Mouse (Mus musculus): ENCODE data around the gene Tom1l1. TPM values are rescaled to one million over a fixed set of nuclear protein-coding genes. Genes with fewer than 3 reads are reported as not detected.

Gene Tom1l1
- polyA plus RNA-seq, 1 experiment from 2014 or later, result 17.6 TPM

DNA sequence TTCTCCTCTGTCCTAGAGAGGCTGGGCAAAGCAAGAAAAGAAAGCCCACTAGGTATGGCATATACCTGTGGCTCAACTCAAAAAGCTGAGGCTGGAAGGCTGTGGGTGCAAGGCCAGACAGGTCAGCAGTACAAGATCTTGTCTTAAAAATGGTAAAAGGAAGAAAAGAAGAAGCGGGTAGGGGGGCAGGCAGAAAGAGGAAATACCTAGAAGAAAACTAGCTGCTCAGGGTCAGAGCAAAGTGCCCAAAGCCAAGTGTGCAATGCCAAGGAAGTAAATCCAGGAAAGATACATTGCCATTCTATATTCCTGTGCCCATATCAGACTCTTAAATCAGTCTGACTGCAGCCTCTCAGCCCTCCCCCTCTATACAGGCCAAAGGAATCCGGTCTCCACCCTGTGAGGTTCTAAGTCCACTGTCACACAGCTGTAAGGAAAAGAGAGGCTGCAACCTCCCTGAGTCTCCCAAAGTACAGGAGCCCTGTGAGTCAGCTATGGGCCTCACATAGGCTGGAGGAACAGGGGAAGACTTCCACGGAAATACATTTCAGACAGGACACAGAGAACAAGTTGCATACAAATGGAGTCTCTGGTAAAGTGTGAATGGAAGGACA is 21.9 kb downstream of the Tom1l1 start:
- Histone ChIP-seq H3K27ac (no peak overlapping the region), H3K27me3 (no peaks in the 10 kb centered on the region), H3K4me3 (no peak overlapping the region), H3K9ac (no peak overlapping the region), H3K4me2 (no peak overlapping the region), H3K4me1 (replicated peaks) (peaks cover 29% of the 10 kb centered on the region), H3K9me3 (no peaks in the 10 kb centered on the region), H3K36me3 (peaks cover 6% of the 10 kb centered on the region; the same call in 1 of the 2 replicates)
- no peak for ATAC-seq (ENCODE audit: low FRiP score)
- 59% methylated on average over 3 of the region's 3 CpGs for WGBS

DNA sequence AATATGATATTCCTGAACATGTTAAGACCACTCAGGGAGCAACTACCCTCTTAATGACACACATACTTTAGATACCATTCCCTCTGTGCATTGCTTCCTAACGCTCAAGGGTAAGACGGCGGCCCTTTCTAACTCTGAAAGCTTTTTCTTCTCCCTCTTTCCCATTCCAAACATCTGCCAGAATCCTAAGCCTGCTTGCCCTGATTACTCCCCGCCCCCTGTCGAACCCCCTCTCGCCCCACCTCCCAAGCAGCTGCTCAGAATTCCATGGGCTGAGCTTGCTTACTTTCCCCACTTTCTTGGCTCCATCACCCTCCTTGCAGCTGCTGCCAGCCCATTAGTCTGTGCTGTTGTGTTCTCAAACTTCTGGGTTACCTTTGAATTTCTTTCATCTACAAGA is 23.0 kb downstream of the Tom1l1 start:
- ATAC-seq (ENCODE audit: low FRiP score), result no peak
- H3K36me3 ChIP-seq, result peaks cover 6% of the 10 kb centered on the region; the same call in 1 of the 2 replicates
- H3K4me3 ChIP-seq, result no peak overlapping the region
- H3K4me2 ChIP-seq, result no peak overlapping the region
- H3K27me3 ChIP-seq, result no peaks in the 10 kb centered on the region
- H3K9ac ChIP-seq, result no peak overlapping the region
- H3K9me3 ChIP-seq, result no peaks in the 10 kb centered on the region
- no peak overlapping the region for H3K27ac ChIP-seq
- H3K4me1 ChIP-seq (replicated peaks), result peaks cover 29% of the 10 kb centered on the region
- WGBS, result 15% methylated on average over 6 of the region's 6 CpGs

DNA sequence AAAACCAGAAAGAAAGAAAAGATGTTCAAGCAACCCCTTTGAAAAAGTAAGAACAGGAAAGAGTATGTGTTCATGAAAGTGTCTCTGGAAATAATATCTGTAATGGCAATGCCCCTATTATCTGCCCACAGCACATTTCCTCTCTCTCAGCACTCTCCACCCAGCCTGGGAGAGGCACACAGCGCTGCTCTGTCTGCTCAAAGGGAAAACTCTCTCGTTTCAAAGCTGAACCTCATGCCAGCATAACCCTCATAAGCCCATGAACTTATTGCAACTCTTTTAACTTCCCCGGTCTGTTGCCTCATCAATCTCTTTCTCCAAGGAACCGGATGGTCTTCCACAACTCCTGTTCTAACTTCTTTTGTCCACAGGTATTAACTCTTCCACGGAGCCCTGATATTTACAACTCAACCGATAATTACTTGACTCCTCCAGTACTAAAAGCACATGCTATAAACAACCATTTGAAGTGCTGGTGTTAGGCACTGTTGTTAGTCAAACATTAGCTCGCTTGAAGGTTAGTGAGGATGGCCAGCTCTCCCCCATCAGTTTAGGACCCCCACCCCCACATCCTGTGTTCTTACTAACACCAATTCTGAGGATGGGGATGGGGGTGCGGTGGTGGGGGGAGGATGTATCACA is 23.7 kb downstream of the Tom1l1 start:
- Histone ChIP-seq H3K4me3 (no peak overlapping the region), H3K9ac (no peak overlapping the region), H3K4me1 (replicated peaks) (peaks cover 29% of the 10 kb centered on the region), H3K9me3 (no peaks in the 10 kb centered on the region), H3K27me3 (no peaks in the 10 kb centered on the region), H3K36me3 (peaks cover under 1% of the 10 kb centered on the region; the same call in 1 of the 2 replicates), H3K27ac (0 out of 2 replicates have a peak overlapping the region, but pooled peaks have one; percentile 20), H3K4me2 (no peak overlapping the region)
- ATAC-seq (ENCODE audit: low FRiP score), result no peak
- 28% methylated on average over 8 of the region's 8 CpGs for WGBS

DNA sequence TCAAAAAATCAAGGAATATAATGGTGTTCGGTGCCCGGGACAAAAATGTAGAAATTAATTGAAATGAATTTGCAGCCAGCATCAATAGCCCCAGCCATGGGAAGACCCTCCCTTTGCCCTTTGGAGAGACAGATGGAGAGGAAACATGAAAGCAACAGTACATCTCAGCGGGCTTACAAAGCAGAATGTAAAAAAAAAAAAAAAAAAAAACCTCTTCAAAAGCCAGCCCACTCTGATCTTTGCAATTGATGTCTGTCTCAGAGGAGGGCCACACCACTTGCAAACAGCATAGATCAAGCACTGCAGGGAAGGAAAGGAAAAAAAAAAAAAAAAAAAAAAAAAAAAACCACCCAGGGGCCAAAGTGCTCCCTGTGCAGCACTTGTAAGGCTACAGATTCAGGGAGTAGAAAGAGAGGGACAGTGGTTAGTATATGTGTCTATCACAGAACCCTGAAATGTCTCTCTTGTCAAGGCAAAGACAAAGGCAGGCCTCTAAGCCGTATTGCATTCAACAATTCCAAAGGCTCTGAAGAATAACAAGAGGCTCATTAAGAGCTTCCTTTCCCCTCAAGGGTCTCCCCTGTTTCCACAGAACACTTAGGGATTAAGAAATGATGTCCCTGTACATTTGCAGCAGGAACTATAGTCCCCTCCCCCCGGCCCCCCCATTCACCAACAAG is 24.4 kb downstream of the Tom1l1 start:
- H3K27ac ChIP-seq, result peak overlapping the region; percentile 23; the same call in 1 of the 2 replicates
- H3K4me3 ChIP-seq, result no peak overlapping the region
- no peak overlapping the region for H3K9ac ChIP-seq
- no peaks in the 10 kb centered on the region; the same call in 1 of the 2 replicates for H3K36me3 ChIP-seq
- H3K9me3 ChIP-seq, result no peaks in the 10 kb centered on the region
- WGBS, result 25% methylated on average over 5 of the region's 5 CpGs
- H3K4me1 ChIP-seq (replicated peaks), result peaks cover 29% of the 10 kb centered on the region
- H3K4me2 ChIP-seq, result no peak overlapping the region
- ATAC-seq (ENCODE audit: low FRiP score), result no peak
- H3K27me3 ChIP-seq, result no peaks in the 10 kb centered on the region

DNA sequence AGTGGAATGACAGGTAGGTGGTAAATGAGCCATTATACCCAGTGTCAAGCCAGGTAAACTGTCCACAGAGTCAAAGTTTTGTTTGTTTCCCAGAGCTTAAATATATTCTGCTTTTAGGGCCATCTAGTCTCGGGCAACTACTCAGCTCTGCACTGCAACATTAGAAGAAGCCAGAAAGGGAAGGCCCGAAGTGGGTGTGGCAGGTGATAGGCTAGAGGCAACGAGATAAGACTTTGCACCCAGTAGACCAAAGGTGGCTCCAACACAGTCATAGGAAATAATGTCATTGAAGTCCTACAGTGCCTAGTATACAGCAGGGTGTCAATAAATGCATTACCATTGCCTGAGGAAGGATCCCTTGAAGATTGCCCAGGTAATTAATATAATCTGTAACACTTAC is 25.1 kb downstream of the Tom1l1 start:
- 88% methylated on average over 3 of the region's 3 CpGs for WGBS
- Histone ChIP-seq H3K9me3 (no peaks in the 10 kb centered on the region), H3K27me3 (no peaks in the 10 kb centered on the region), H3K36me3 (no peaks in the 10 kb centered on the region; the same call in 1 of the 2 replicates), H3K9ac (no peak overlapping the region), H3K4me3 (no peak overlapping the region), H3K4me2 (no peak overlapping the region), H3K4me1 (replicated peaks) (peaks cover 29% of the 10 kb centered on the region), H3K27ac (no peak overlapping the region)
- ATAC-seq (ENCODE audit: low FRiP score), result no peak

DNA sequence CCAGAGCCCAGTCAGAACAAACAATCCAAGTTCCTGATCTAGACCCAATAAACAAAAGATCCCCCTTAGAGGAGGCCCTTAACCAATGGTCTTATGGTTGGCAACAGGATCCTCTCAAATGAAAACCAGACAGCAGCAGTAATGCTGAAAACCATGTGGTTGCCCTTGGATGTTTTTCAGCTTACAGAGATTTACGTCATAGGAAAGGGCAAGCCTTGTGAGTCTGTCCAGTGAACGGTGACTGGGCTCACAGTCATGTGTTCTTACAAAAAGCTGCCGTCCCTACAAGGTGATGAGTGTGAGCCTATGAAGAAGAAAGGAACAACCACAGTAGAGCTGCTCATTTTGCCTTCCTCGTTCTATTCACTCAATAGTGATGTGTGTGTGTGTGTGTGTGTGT is 27.5 kb downstream of the Tom1l1 start:
- ATAC-seq (ENCODE audit: low FRiP score), result no peak
- Histone ChIP-seq H3K4me1 (replicated peaks) (peaks cover 23% of the 10 kb centered on the region), H3K36me3 (peaks cover 14% of the 10 kb centered on the region), H3K4me2 (no peak overlapping the region), H3K9ac (no peak overlapping the region), H3K27me3 (no peaks in the 10 kb centered on the region), H3K4me3 (no peak overlapping the region), H3K9me3 (no peaks in the 10 kb centered on the region), H3K27ac (no peak overlapping the region)
- 89% methylated on average over 4 of the region's 4 CpGs for WGBS

DNA sequence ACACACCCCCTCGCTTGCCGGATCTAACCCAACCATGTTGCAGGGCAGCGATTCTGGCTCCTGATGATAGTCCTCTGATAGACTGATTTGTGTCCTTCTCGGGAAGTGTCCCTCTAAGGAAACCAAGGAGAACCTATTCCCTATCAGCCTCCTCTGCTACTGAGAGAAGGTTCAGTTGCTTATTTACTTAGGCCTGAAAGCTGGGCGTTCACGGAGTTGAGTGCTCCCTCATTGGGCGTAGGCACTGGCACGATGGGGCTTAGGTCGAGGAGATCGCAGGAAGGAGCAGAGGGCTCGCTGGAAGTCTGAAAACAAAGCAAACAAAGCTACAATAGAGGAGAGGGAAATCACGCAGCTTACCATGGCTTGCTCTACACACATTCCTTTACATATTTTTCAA is 30.6 kb downstream of the Tom1l1 start:
- Histone ChIP-seq H3K36me3 (peaks cover 23% of the 10 kb centered on the region), H3K4me2 (no peak overlapping the region), H3K4me1 (replicated peaks) (no peaks in the 10 kb centered on the region), H3K4me3 (no peak overlapping the region), H3K9me3 (no peaks in the 10 kb centered on the region), H3K9ac (no peak overlapping the region), H3K27ac (no peak overlapping the region), H3K27me3 (no peaks in the 10 kb centered on the region)
- WGBS, result 90% methylated on average over 12 of the region's 12 CpGs
- no peak for ATAC-seq (ENCODE audit: low FRiP score)

DNA sequence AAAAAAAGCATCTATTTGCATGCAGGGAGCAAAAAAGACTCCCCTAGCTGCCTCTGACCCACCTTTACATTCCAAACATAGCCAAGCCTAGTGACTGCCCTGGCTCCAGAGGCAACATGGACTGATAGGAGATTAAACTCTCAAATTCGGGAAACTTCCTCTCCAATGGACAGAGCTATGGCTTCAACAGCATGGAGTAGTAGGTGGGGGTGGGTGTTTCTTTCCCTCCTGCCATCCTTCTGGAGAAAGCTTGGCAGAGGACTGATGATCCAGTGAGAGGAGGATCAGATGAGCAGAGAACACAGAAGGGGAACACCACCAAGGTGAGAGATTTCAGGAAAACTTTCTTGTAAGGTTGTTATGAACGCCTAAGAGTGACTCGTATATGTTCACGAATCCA is 35.6 kb downstream of the Tom1l1 start:
- Histone ChIP-seq H3K27me3 (no peaks in the 10 kb centered on the region), H3K27ac (no peak overlapping the region), H3K36me3 (peaks cover 48% of the 10 kb centered on the region), H3K9ac (no peak overlapping the region), H3K4me3 (no peak overlapping the region), H3K9me3 (no peaks in the 10 kb centered on the region), H3K4me2 (no peak overlapping the region), H3K4me1 (replicated peaks) (no peaks in the 10 kb centered on the region)
- ATAC-seq (ENCODE audit: low FRiP score), result no peak
- 94% methylated on average over 4 of the region's 4 CpGs for WGBS

DNA sequence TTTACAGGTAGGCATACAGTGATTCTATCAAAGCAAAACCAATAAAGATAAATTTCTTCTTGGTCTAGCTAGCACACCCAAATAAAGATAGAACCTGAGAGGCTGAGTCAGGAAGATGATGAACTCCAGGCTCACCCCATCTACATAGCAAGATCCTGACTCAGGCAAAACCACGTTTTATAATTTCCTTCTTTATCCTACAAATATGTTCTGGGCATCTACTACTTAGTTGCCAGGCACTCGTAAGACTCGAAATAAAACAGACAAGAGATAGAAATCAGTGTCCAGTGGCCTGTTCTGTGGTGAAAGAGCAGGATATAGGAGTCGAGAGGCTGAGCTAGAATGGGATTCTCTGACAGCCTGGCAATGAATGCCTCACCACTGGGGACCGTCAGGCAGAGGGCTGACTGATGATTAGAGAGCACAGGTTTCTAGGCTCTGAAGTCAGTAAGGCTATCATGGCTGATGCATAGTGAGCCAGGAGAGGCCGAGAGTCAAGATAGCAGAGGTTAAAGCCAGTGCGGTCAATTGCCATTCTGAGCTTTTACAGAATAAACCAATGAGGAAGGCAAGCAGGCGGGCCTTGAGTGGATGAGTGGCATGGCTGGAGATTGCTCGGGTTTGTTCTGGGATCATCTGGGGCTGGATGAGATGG is 37.8 kb downstream of the Tom1l1 start:
- H3K27ac ChIP-seq, result no peak overlapping the region
- no peaks in the 10 kb centered on the region for H3K4me1 ChIP-seq (replicated peaks)
- no peaks in the 10 kb centered on the region for H3K27me3 ChIP-seq
- no peaks in the 10 kb centered on the region for H3K9me3 ChIP-seq
- no peak overlapping the region for H3K4me3 ChIP-seq
- WGBS, result 84% methylated on average over 9 of the region's 9 CpGs
- H3K4me2 ChIP-seq, result no peak overlapping the region
- H3K36me3 ChIP-seq, result peaks cover 48% of the 10 kb centered on the region
- no peak for ATAC-seq (ENCODE audit: low FRiP score)
- no peak overlapping the region for H3K9ac ChIP-seq

DNA sequence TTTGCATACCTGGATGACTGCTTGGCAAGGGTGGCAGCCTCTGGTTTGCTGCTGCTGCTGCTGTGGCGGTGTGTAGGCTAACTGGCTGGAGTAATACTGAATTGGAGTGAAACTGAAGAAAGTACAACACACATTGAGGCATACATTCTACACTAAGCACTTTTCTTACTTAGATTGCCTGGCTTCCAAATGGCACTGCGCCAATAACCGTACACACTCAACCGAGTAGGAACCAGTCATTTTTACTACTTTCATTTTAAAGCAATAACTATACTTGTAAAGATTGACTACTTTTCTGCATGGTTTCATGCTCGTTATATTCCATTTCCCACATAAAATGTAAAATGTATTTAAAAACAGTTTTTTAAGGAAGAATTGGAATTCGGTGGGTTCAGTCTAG is 38.4 kb downstream of the Tom1l1 start:
- H3K9ac ChIP-seq, result no peak overlapping the region
- H3K4me2 ChIP-seq, result no peak overlapping the region
- WGBS, result 92% methylated on average over 6 of the region's 6 CpGs
- H3K27me3 ChIP-seq, result no peaks in the 10 kb centered on the region
- H3K27ac ChIP-seq, result no peak overlapping the region
- H3K4me1 ChIP-seq (replicated peaks), result no peaks in the 10 kb centered on the region
- no peaks in the 10 kb centered on the region for H3K9me3 ChIP-seq
- no peak for ATAC-seq (ENCODE audit: low FRiP score)
- peaks cover 54% of the 10 kb centered on the region for H3K36me3 ChIP-seq
- H3K4me3 ChIP-seq, result no peak overlapping the region

DNA sequence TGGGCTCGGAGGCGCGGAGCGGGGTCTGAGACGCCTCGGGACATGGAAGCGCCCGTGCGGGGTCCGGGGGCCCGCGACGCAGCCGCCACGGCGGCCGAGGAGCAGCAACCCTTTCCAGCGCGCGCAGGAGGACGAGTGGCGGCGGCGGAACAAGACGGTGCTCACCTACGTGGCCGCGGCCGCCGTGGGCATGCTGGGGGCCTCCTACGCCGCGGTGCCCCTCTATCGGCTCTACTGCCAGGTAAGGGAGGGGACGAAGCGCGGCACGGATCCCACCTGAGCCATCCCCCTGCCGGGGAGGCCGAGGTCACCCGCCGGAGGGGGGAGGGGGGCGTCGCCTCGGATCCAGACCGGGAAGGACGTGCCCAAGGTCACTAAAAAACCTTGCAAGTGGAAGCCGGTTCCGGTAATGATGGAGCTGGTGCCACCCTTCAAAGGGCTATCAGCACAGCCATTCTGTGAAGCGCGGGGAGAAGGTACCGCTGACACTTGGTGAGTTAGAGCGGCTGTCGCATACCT is 49.8 kb downstream of the Tom1l1 start:
- Histone ChIP-seq H3K9ac (peak overlapping the region; percentile 99), H3K4me3 (peak overlapping the region; percentile 98), H3K9me3 (no peaks in the 10 kb centered on the region), H3K4me2 (peak overlapping the region; percentile 70), H3K27me3 (no peaks in the 10 kb centered on the region), H3K36me3 (peaks cover 18% of the 10 kb centered on the region), H3K27ac (peak overlapping the region; percentile 96), H3K4me1 (replicated peaks) (peaks cover 31% of the 10 kb centered on the region)
- WGBS, result under 1% methylated on average over 52 of the region's 54 CpGs
- peak; percentile 81 for ATAC-seq (ENCODE audit: low FRiP score)
